Mouse (Mus musculus) bone marrow, adult 2 months (tissue): ENCODE measurements around the gene Trabd2b.

ENCODE experiments used
- CTCF ChIP-seq: fragments of 200-500 bp; IDR thresholded peaks from 2 replicates; pipeline ENCODE4 v1.5.1; 2011; ENCODE audit warnings: low read length, control low read depth; ENCODE audit not compliant: control insufficient read depth, insufficient read depth
- POLR2A ChIP-seq: fragments of 200-500 bp; IDR thresholded peaks from 2 replicates; pipeline ENCODE4 v1.6.1; 2011; ENCODE audit warnings: low read depth, mild to moderate bottlenecking, control low read depth, low read length, borderline replicate concordance; ENCODE audit not compliant: control insufficient read depth

DNA sequence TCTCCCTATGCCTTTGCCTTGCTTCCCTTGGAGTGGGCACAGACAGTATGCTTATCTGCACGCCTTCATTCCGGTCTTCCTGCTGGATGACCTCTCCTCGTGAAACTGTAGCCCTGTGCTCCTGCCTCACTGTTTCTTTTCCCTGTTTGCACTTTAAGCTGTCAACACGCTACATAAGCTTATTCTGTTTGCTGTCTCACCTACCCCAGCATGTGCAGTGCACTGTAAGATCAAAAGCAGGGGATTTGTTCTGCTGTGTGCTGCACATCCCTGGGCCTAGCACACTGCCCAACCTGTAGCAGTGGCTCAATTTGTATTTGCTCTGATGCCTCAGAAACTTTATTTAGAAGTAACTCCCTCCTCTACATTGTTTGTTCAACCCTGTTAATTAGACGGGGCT, 79.5 kb downstream of the Trabd2b start:
- TF ChIP-seq CTCF, result no peak
- no peak for TF ChIP-seq POLR2A
